Mouse (Mus musculus) olfactory bulb, adult 2 months (tissue): ENCODE data around the gene Dock4.

ENCODE experiments used
- CTCF ChIP-seq: fragments of 200-500 bp; IDR thresholded peaks from 2 replicates; pipeline ENCODE4 v1.5.1; 2012; ENCODE audit warnings: low read depth, mild to moderate bottlenecking, low read length, moderate library complexity; ENCODE audit not compliant: insufficient read depth
- POLR2A ChIP-seq: fragments of 200-500 bp; IDR thresholded peaks from 2 replicates; pipeline ENCODE4 v1.6.1; 2012; ENCODE audit warnings: mild to moderate bottlenecking, low read depth, low read length, moderate library complexity; ENCODE audit not compliant: insufficient read depth

GRCm38 (mm10) chr12:40805257-40805656, 359.5 kb downstream of the Dock4 start:
- TF ChIP-seq CTCF (no peak), POLR2A (no peak)
